In genomic region chr3:40505451-40506014, GRCm38 (mm10) we compare ENCODE assay signal across 18 mouse cellular contexts.
"Had no signal": no experiment of that assay in that cellular context is flagged by ENCODE, and none has a peak within 500 bp of the region (broad histone marks: within the 10 kb centered on the region; RNA-seq: fewer than 3 reads in every experiment).

No protein-coding gene starts in this region.

- H3K27ac ChIP-seq: layer of hippocampus, adult 2 months; liver, embryonic 15.5 days; macrophage; midbrain, embryonic 15.5 days; neural tube, embryonic 12.5 days; stomach, embryonic 15.5 days had no signal

- H3K4me2 ChIP-seq: liver, embryonic 11.5 days; liver, embryonic 15.5 days; midbrain, embryonic 11.5 days; midbrain, embryonic 15.5 days; neural tube, embryonic 12.5 days; stomach, embryonic 15.5 days had no signal

- H3K27me3 ChIP-seq: liver, embryonic 15.5 days; megakaryocyte, embryonic 14.5 days; midbrain, embryonic 15.5 days; neural tube, embryonic 12.5 days; stomach, embryonic 15.5 days had no signal

- DNase-seq: kidney, adult 11 months; kidney, adult 9 months; kidney, postnatal 10 days; kidney, postnatal 4 days; lung, adult 2 months; retina, postnatal 1 day; right cerebral cortex, postnatal 4 days; spleen, adult 18-20 months; thymus, postnatal 4 days had no signal

- H3K36me3 ChIP-seq: liver, embryonic 15.5 days; midbrain, embryonic 15.5 days; neural tube, embryonic 12.5 days; stomach, embryonic 15.5 days had no signal

- H3K9ac ChIP-seq: liver, embryonic 15.5 days; midbrain, embryonic 15.5 days; neural tube, embryonic 12.5 days; stomach, embryonic 15.5 days had no signal

- H3K4me3 ChIP-seq: layer of hippocampus, adult 2 months; liver, embryonic 15.5 days; megakaryocyte, embryonic 14.5 days; midbrain, embryonic 15.5 days; neural tube, embryonic 12.5 days; stomach, embryonic 15.5 days had no signal

- ATAC-seq: midbrain, embryonic 15.5 days had no signal

- H3K9me3 ChIP-seq: liver, embryonic 15.5 days; midbrain, embryonic 15.5 days; neural tube, embryonic 12.5 days; stomach, embryonic 15.5 days had no signal

- H3K4me1 ChIP-seq: liver, embryonic 15.5 days; midbrain, embryonic 15.5 days; neural tube, embryonic 12.5 days; stomach, embryonic 15.5 days had no signal
